Mouse (Mus musculus): ENCODE results near the gene Olfr32.
"Not testable (repeated sequence)": the region's sequence is repeated elsewhere in the genome, so short reads cannot be mapped to it uniquely, and the experiment has no call there.

The Olfr32 gene

DNA sequence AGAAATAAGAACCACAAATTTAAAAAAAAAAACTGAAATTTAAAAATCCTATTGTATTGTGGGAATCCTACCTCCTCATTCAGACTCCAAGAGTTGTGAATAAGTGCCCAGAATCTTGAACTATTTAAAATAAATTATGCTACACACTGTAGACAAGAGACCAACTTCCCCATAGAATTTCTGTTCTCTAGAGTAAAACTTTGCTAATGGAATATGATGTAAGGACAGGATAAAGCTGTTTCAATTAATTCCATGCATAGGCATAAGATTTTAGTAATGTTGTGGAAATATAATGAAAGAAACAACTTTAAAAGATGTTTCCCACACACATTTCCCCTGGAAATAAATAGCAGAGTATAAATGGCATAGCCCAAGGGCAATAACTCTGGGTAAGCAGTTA is at the start of gene Olfr32:
Gene Olfr32, minus strand, starts transcription at position 101 of the 400 bp plus-strand sequence.
- no peak for DNase-seq

DNA sequence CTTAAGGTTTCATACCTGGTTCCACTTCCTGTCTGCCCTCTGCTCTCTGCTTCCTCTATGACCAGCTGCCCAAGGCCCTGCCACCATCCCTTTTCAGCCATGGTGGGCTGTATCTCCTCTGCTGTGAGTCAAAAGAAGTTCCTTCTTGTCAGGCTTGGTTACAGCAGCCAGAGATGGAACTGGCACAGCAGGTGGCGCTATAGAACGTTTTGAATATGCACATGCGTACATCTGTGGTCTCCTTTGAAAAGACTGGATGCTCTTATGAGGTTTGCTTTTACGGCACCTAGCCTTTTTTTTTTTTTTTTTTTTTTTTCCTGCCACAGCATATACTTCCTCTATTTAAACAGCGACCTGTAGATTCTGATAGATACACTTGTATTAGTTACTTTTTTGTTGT is 45.0 kb upstream of the Olfr32 start:
- not testable (repeated sequence) for DNase-seq

DNA sequence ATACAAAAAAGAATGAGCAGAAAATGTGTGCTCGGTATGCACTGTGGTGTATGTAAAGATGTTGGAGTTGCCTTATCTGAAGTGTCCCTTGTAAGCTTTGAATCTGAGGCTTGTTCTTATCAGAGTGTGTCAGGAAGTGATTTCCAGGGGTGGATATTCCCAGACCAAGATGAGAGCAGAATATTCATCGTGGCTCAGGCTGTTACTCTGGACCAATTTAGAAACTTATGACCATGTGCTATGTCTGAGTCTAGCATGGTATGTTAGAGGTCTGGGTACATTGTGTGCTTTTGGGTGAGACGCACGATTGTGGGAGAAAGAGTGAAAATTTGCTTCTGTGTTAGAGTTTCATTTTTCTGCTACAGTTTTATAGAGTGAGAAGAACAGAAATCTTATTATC is 44.0 kb upstream of the Olfr32 start:
- not testable (repeated sequence) for DNase-seq

DNA sequence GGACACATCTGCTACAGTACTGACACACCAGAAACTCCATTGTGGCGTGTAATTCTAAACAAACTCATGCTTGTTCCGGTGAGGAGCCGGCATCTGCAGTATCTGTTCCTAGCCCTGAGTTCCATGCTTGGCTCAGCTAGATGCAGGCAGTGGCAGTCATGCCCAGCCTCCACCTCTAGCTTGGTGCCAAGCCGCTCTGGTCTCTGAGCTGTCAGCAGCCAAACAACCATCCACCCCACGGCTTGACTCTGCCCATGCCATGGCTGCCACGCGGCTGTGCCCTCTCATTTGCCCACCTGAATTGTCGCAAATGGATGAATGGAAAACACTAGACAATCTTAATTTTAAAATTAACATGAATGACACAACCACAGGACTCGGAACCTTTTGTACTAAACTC is 11.8 kb upstream of the Olfr32 start:
- DNase-seq: no peak

DNA sequence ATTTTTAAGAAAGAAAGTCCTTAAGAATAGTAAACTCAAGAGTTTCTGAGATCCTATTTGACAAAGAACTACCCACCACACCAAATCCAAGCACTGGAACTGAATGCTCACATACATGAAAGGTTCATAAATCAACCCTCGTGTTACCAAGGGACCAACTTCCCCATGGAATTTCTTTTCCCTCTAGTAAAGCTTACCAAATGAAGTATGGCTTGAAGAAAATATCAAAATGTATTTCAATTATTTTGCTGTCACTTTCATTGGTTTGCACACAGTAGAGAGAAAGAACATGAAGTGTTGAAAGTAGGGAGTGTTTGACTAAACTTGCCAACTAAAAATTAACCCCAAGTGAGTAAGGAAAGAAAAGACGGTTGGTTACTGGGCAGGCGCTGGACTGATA is 10.9 kb upstream of the Olfr32 start, which contains the start of gene Olfr1270:
Gene Olfr1270, minus strand, starts transcription at position 101 of the 400 bp plus-strand sequence.
- no peak for DNase-seq

DNA sequence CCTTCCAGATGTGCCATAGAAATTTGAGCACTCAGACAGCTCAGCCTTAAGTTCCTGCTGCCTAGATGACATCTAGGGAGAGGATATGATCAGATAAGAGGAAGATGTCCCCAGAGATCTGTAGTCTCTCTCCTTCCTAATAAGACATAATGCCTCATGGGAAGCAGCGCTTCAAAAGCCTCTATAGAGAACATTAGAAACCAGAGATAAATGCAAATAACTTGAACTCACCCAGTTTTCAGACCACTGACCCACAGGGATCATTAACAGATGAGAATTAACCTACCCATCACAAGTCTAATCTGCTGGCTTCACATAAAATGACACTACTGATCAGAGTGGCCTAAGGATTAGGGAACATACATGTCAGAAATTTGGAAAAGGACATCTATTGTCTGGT is 20.8 kb downstream of the Olfr32 start, which contains the start of gene Olfr1269:
Gene Olfr1269, minus strand, starts transcription at position 101 of the 400 bp plus-strand sequence.
- DNase-seq: no peak

Data from kidney, postnatal 36 days (tissue).